Mouse (Mus musculus) embryonic facial prominence, embryonic 13.5 days (tissue): Measurements from ENCODE around the gene BC107364. TPM values are rescaled to one million over a fixed set of nuclear protein-coding genes. Genes with fewer than 3 reads are reported as not detected.
"Not testable (repeated sequence)": the region's sequence is repeated elsewhere in the genome, so short reads cannot be mapped to it uniquely, and the experiment has no call there.

Source experiments
- ATAC-seq: fragments of 200-750 bp; cut with Nextera tagmentation; 2 replicates; pipeline ENCODE4 v1.8.0; 2017; ENCODE audit warnings: low read depth; ENCODE audit not compliant: insufficient number of reproducible peaks, insufficient read depth, low FRiP score, low TSS enrichment
- H3K27ac ChIP-seq: fragments of 300-500 bp; sonication (generic); 2 replicates; pipeline ENCODE4 v1.5.1; 2015; ENCODE audit warnings: moderate library complexity, mild to moderate bottlenecking, inconsistent platforms
- H3K27me3 ChIP-seq: fragments of 300-500 bp; sonication (generic); 2 replicates; pipeline ENCODE4 v1.6.1; 2015; ENCODE audit warnings: mild to moderate bottlenecking, inconsistent platforms
- H3K36me3 ChIP-seq: fragments of 300-500 bp; sonication (generic); 2 replicates; pipeline ENCODE4 v1.6.1; 2015; ENCODE audit warnings: mild to moderate bottlenecking, inconsistent platforms
- H3K4me1 ChIP-seq: fragments of 300-500 bp; sonication (generic); 2 replicates; pipeline ENCODE4 v1.6.1; 2015; ENCODE audit warnings: inconsistent platforms
- H3K4me2 ChIP-seq: fragments of 300-500 bp; sonication (generic); 2 replicates; pipeline ENCODE4 v1.6.1; 2015; ENCODE audit warnings: moderate library complexity, mild to moderate bottlenecking, inconsistent platforms
- H3K4me3 ChIP-seq: fragments of 300-500 bp; sonication (generic); 2 replicates; pipeline ENCODE4 v1.5.1; 2015; ENCODE audit warnings: mild to moderate bottlenecking, inconsistent platforms
- H3K9ac ChIP-seq: fragments of 300-500 bp; sonication (generic); 2 replicates; pipeline ENCODE4 v1.6.1; 2015; ENCODE audit warnings: mild to moderate bottlenecking, inconsistent platforms
- H3K9me3 ChIP-seq: fragments of 300-500 bp; sonication (generic); 2 replicates; pipeline ENCODE4 v1.6.1; 2016; ENCODE audit warnings: inconsistent platforms
- WGBS: fragments of 180-500 bp; shearing (Covaris S2); methylation state at CpG from one replicate; pipeline ENCODE4 v1.1.7; 2015; ENCODE audit warnings: mixed read lengths; 5-methylcytosine and 5-hydroxymethylcytosine counted together
- polyA plus RNA-seq: library from polyadenylated mRNA; unstranded; fragments of >200 nt; fragmentation: Nextera tagmentation; extraction: Ambion mirVana; gene quantifications from 2 replicates; pipeline ENCODE4 v1.2.1, GENCODE M21; 2015

The BC107364 gene
- 0.20 TPM in 1 of 2 replicates, not detected in the other for polyA plus RNA-seq

DNA sequence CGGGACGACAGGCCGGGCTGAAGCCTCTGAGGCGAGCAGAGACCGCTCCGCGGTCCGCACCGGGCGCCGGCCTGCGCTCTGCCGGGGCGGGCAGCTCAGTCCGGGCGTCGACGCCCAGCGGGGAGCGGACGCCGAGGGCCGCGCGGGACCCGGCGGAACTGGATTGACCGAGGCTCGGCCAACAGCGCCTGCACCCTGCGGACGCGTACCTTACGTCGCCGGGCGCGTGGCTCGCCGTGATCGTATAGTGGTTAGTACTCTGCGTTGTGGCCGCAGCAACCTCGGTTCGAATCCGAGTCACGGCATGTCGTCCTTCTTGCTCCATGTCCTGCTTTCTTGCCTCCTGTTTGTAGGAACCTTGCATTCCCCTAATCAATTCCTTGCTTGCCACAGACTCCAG, at the start of gene BC107364:
BC107364 (minus strand) TSS at position 45 of the 400 bp plus-strand sequence.
- not testable (repeated sequence) for H3K4me2 ChIP-seq, H3K9ac ChIP-seq, H3K27ac ChIP-seq, H3K36me3 ChIP-seq, H3K9me3 ChIP-seq, ATAC-seq, H3K4me1 ChIP-seq, H3K4me3 ChIP-seq
- WGBS: no CpG with 5 or more reads among the region's 48 CpGs
- H3K27me3 ChIP-seq: peaks cover 15% of the 10 kb centered on the region

GRCm38 (mm10) chr3:96501391-96502115, 49.4 kb upstream of the BC107364 start:
- peaks cover 10% of the 10 kb centered on the region; the same call in 1 of the 2 replicates for H3K4me1 ChIP-seq
- peak overlapping the region; percentile 70 for H3K4me3 ChIP-seq
- H3K4me2 ChIP-seq: peak overlapping the region; percentile 85
- under 1% methylated on average over 32 of the region's 32 CpGs for WGBS
- no peaks in the 10 kb centered on the region for H3K36me3 ChIP-seq
- peak overlapping the region; percentile 73 for H3K9ac ChIP-seq
- no peaks in the 10 kb centered on the region for H3K9me3 ChIP-seq
- no peaks in the 10 kb centered on the region for H3K27me3 ChIP-seq
- peak overlapping the region; percentile 86 for H3K27ac ChIP-seq
- ATAC-seq: peak; percentile 69; the same call in 1 of the 2 replicates

GRCm38 (mm10) chr3:96500691-96501265, 48.7 kb upstream of the BC107364 start:
- Histone ChIP-seq H3K27ac (peak overlapping the region; percentile 92), H3K4me2 (peak overlapping the region; percentile 85), H3K4me1 (peaks cover 12% of the 10 kb centered on the region; the same call in 1 of the 2 replicates), H3K4me3 (peak overlapping the region; percentile 70), H3K9me3 (no peaks in the 10 kb centered on the region), H3K36me3 (no peaks in the 10 kb centered on the region), H3K9ac (peak overlapping the region; percentile 79), H3K27me3 (no peaks in the 10 kb centered on the region)
- ATAC-seq: peak; percentile 77; the same call in 1 of the 2 replicates
- under 1% methylated on average over 19 of the region's 19 CpGs for WGBS

- H3K36me3 ChIP-seq: no peaks in the 10 kb centered on the region
- H3K4me2 ChIP-seq: peak overlapping the region; percentile 85
- peaks cover 12% of the 10 kb centered on the region; the same call in 1 of the 2 replicates for H3K4me1 ChIP-seq
- no peaks in the 10 kb centered on the region for H3K9me3 ChIP-seq
- ATAC-seq: peak; percentile 72
- H3K27ac ChIP-seq: peak overlapping the region; percentile 92
- H3K4me3 ChIP-seq: peak overlapping the region; percentile 70
- WGBS: under 1% methylated on average over 17 of the region's 17 CpGs
- no peaks in the 10 kb centered on the region for H3K27me3 ChIP-seq
- peak overlapping the region; percentile 84 for H3K9ac ChIP-seq
Measured at GRCm38 (mm10) chr3:96500289-96500621, 48.1 kb upstream of the BC107364 start.

GRCm38 (mm10) chr3:96499481-96500288, 47.6 kb upstream of the BC107364 start:
- Histone ChIP-seq H3K4me3 (peak overlapping the region; percentile 70), H3K36me3 (no peaks in the 10 kb centered on the region), H3K9ac (peak overlapping the region; percentile 84), H3K4me2 (peak overlapping the region; percentile 85), H3K9me3 (no peaks in the 10 kb centered on the region), H3K4me1 (peaks cover 12% of the 10 kb centered on the region; the same call in 1 of the 2 replicates), H3K27me3 (no peaks in the 10 kb centered on the region), H3K27ac (peak overlapping the region; percentile 92)
- ATAC-seq: peak; percentile 22
- 0% methylated on average over 36 of the region's 36 CpGs for WGBS

DNA sequence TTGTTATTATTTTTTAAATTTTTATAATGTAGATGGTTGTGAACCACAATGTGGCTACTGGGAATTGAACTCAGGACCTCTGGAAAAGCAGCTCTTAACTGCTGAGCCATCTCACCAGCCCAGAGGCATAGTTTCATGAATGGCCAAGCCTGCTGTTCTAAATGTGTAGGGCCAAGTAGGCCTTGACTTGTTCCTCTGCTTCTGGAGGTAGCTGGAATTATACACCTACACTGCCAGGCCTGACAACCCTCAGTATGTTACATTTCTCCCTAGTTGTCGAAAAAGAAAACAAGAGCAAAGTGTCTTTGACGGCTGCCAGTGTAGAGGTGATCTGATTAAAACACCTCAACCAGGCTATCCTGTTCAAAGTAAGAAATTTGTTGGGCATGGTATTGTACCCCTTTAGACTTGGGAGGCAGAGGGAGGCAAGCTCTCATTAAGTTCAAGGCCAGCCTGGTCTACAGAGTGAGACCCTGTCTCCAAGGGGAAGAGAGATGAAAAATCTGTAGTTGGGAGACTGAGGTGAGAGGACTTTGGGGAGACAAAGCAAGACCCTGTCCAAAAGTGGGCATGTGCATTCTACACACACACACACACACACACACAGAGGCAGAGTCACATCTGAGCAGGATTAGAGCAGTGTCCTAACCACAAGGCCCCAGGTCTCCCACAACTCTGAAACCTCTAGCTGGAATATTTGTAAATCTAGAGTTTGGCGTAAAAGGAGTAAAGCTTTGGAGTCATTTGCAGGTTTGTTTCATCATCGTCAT, 46.6 kb upstream of the BC107364 start:
- Histone ChIP-seq H3K9me3 (no peaks in the 10 kb centered on the region), H3K27me3 (no peaks in the 10 kb centered on the region), H3K36me3 (no peaks in the 10 kb centered on the region), H3K4me3 (peak overlapping the region; percentile 70), H3K9ac (no peak overlapping the region), H3K4me1 (peaks cover 12% of the 10 kb centered on the region; the same call in 1 of the 2 replicates), H3K27ac (0 out of 2 replicates have a peak overlapping the region, but pooled peaks have one; percentile 0), H3K4me2 (peak overlapping the region; percentile 85)
- 78% methylated on average over 4 of the region's 4 CpGs for WGBS
- ATAC-seq: no peak

GRCm38 (mm10) chr3:96497451-96498028, 45.4 kb upstream of the BC107364 start:
- 0 out of 2 replicates have a peak, but pooled peaks have one; percentile 17 for ATAC-seq
- Histone ChIP-seq H3K27me3 (no peaks in the 10 kb centered on the region), H3K27ac (0 out of 2 replicates have a peak overlapping the region, but pooled peaks have one; percentile 28), H3K4me3 (peak overlapping the region; percentile 62), H3K4me1 (peaks cover 9% of the 10 kb centered on the region; the same call in 1 of the 2 replicates), H3K36me3 (no peaks in the 10 kb centered on the region), H3K4me2 (peak overlapping the region; percentile 87), H3K9ac (peak overlapping the region; percentile 72), H3K9me3 (no peaks in the 10 kb centered on the region)
- under 1% methylated on average over 19 of the region's 19 CpGs for WGBS

GRCm38 (mm10) chr3:96496620-96497275, 44.6 kb upstream of the BC107364 start:
- not testable (repeated sequence) for H3K4me1 ChIP-seq, H3K9me3 ChIP-seq, ATAC-seq, H3K36me3 ChIP-seq, H3K27me3 ChIP-seq
- Histone ChIP-seq H3K4me2 (peak overlapping the region; percentile 87), H3K9ac (peak overlapping the region; percentile 72), H3K4me3 (peak overlapping the region; percentile 62), H3K27ac (peak overlapping the region; percentile 28; the same call in 1 of the 2 replicates)
- 13% methylated on average over 14 of the region's 14 CpGs for WGBS

DNA sequence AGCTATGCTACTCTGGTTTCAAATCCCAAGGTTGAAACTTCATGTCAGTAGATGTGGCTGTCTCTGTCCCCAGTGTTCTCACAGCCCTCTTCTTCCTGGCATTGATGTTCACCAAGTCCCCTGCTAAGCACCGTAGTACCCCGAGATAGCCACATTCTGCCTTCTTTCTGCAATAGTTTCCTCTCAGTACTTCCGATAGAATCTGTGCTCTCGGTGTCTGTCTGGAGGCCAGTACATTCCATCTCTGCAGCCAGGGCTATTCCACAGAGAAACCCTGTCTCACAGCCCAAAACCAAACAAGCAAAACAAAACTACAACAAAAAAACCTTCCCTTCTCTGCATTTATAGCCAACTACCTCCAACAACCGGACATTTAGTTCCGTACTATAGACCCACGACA, 44.1 kb upstream of the BC107364 start:
- H3K27me3 ChIP-seq: no peaks in the 10 kb centered on the region
- H3K4me3 ChIP-seq: peak overlapping the region; percentile 62; the same call in 1 of the 2 replicates
- no peaks in the 10 kb centered on the region for H3K9me3 ChIP-seq
- ATAC-seq: no peak
- no peaks in the 10 kb centered on the region for H3K36me3 ChIP-seq
- peak overlapping the region; percentile 87 for H3K4me2 ChIP-seq
- peaks cover 9% of the 10 kb centered on the region; the same call in 1 of the 2 replicates for H3K4me1 ChIP-seq
- WGBS: 60% methylated on average over 7 of the region's 7 CpGs
- no peak overlapping the region; the same call in 1 of the 2 replicates for H3K9ac ChIP-seq
- no peak overlapping the region for H3K27ac ChIP-seq
